15 mouse cellular contexts compared by ENCODE assay signal in genomic region chr17:35329714-35330113, GRCm38 (mm10). TPM values are rescaled to one million over a fixed set of nuclear protein-coding genes. Genes with fewer than 3 reads are reported as not detected.
A peak's percentile ranks its signal among the peaks of the same experiment; 100 is the strongest.
DNase-seq lines count a peak whose midpoint lies in the region; ATAC-seq and TF ChIP-seq lines count a peak whose summit lies in the region.
"Not testable (repeated sequence)": the region's sequence is repeated elsewhere in the genome, so short reads cannot be mapped to it uniquely, and the experiment has no call there.
"Had no signal": no experiment of that assay in that cellular context is flagged by ENCODE, and none has a peak within 500 bp of the region (broad histone marks: within the 10 kb centered on the region; RNA-seq: fewer than 3 reads in every experiment).

No protein-coding gene starts in this region.

- TF ChIP-seq POLR2A in heart, adult 2 months (IDR thresholded peaks at IDR 0.05; ENCODE audit: insufficient read depth, low read depth, low read length); liver, adult 2 months (IDR thresholded peaks at IDR 0.05; ENCODE audit: extremely low read depth, insufficient read depth, low read length): not testable (repeated sequence)

- not testable (repeated sequence) for H3K4me1 ChIP-seq in heart, adult 2 months (ENCODE audit: control insufficient read depth, insufficient read depth, low read length); intestine, postnatal 0 days (replicated peaks; ENCODE audit: control insufficient read depth, insufficient read depth, low read length); liver, adult 2 months (ENCODE audit: control insufficient read depth, insufficient read depth, low read length)

- not testable (repeated sequence) for TF ChIP-seq EP300 in heart, adult 2 months (IDR thresholded peaks at IDR 0.05; ENCODE audit: insufficient read depth, low read depth, low read length)

- H3K79me2 ChIP-seq in heart, adult 2 months (replicated peaks; ENCODE audit: control insufficient read depth, insufficient read depth, low read length); liver, adult 2 months (ENCODE audit: control insufficient read depth, insufficient read depth, low read length): not testable (repeated sequence)

- not testable (repeated sequence) for H3K4me3 ChIP-seq in heart, adult 2 months; intestine, postnatal 0 days (ENCODE audit: low read depth, low read length); liver, adult 2 months (ENCODE audit: insufficient read depth, low read depth, low read length)

- H3K36me3 ChIP-seq in heart, adult 2 months (ENCODE audit: control insufficient read depth, insufficient read depth, low read length); intestine, postnatal 0 days (ENCODE audit: control insufficient read depth, insufficient read depth); liver, adult 2 months (ENCODE audit: control insufficient read depth, insufficient read depth, low read length): not testable (repeated sequence)

- intact Hi-C loops in heart, adult 2 months (cut with DNase I) = not testable (repeated sequence)

- H3K4me2 ChIP-seq in intestine, postnatal 0 days (replicated peaks; ENCODE audit: low read depth) = not testable (repeated sequence)

- TF ChIP-seq CTCF in heart, adult 2 months (IDR thresholded peaks at IDR 0.05) = 0 out of 2 replicates have a peak, but pooled peaks have one; percentile 22
- TF ChIP-seq CTCF in intestine, postnatal 0 days (IDR thresholded peaks at IDR 0.05; ENCODE audit: low read depth) = peak; percentile 67
- 0 out of 2 replicates have a peak, but pooled peaks have one; percentile 9 for TF ChIP-seq CTCF in liver, adult 2 months (IDR thresholded peaks at IDR 0.05; ENCODE audit: low read depth, low read length)

- H3K27ac ChIP-seq in heart, adult 2 months; intestine, postnatal 0 days (ENCODE audit: low read depth, low read length); liver, adult 2 months (replicated peaks; ENCODE audit: insufficient read depth, low read depth, low read length): not testable (repeated sequence)

- WGBS in heart, adult 2 months = 53% methylated on average over 3 of the region's 3 CpGs
- 59% methylated on average over 2 of the region's 3 CpGs for WGBS in intestine, postnatal 0 days
- WGBS in liver, adult 2 months = 32% methylated on average over 3 of the region's 3 CpGs

- H3K27me3 ChIP-seq in heart, adult 2 months (ENCODE audit: control insufficient read depth, insufficient read depth, low read length); intestine, postnatal 0 days (replicated peaks; ENCODE audit: control insufficient read depth, insufficient read depth, low read length); liver, adult 2 months (ENCODE audit: control insufficient read depth, insufficient read depth, low read length): not testable (repeated sequence)

- not testable (repeated sequence) for H3K9me3 ChIP-seq in intestine, postnatal 0 days (ENCODE audit: control insufficient read depth)

- ATAC-seq in intestine, postnatal 0 days = not testable (repeated sequence)

- not testable (repeated sequence) for H3K9ac ChIP-seq in heart, adult 2 months (ENCODE audit: low read depth, low read length); intestine, postnatal 0 days (ENCODE audit: low read depth, low read length); liver, adult 2 months (ENCODE audit: low read depth, low read length)

- peak; percentile 18 for DNase-seq in A20 (ENCODE audit: low read depth, low spot score)
- not testable (repeated sequence) for DNase-seq in heart, adult 2 months
- DNase-seq in liver, adult 2 months (ENCODE audit: extremely low read depth, low read depth, low spot score) = peak; percentile 77
- DNase-seq in lung, postnatal 36 days = peak; percentile 3

RNA-seq across cellular contexts. Expression of gene H2-Q1, which starts 9.5 kb away (rescaled TPM):
- total RNA-seq in heart, adult 2 months (2021) = 1 to 10 TPM; 1.5 TPM
- polyA plus RNA-seq in heart, adult 2 months (2012; rRNA removed) = not detected in 2 replicates
- polyA plus RNA-seq in intestine, postnatal 0 days (2015; fragmentation: Nextera tagmentation; extraction: Ambion mirVana) = 56.2 and 60.6 TPM in 2 replicates
- total RNA-seq in liver, adult 2 months (2014; rRNA removed) = 9.1 and 11.1 TPM in 2 replicates
- 4.4 and 5.5 TPM in 2 replicates for polyA plus RNA-seq in liver, adult 2 months (2012; rRNA removed)
- total RNA-seq: ES-E14 had no signal
- polyA plus RNA-seq: embryonic facial prominence, embryonic 11.5 days; embryonic facial prominence, embryonic 13.5 days; embryonic facial prominence, embryonic 15.5 days; erythroblast, embryonic 14.5 days; forebrain, embryonic 10.5 days; forebrain, embryonic 12.5 days; forebrain, embryonic 14.5 days had no signal

RNA-seq across cellular contexts. Expression of gene H2-Q2, which starts 12.3 kb away (rescaled TPM):
- total RNA-seq in heart, adult 2 months (2021) = 1 to 10 TPM; 1.1 TPM
- polyA plus RNA-seq in heart, adult 2 months (2012; rRNA removed) = 0.12 and 0.31 TPM in 2 replicates
- 693 and 712 TPM in 2 replicates for polyA plus RNA-seq in intestine, postnatal 0 days (2015; fragmentation: Nextera tagmentation; extraction: Ambion mirVana)
- total RNA-seq in liver, adult 2 months (2014; rRNA removed) = 0.81 and 1.2 TPM in 2 replicates
- polyA plus RNA-seq in liver, adult 2 months (2012; rRNA removed) = 0.37 and 0.75 TPM in 2 replicates
- total RNA-seq: common myeloid progenitor, adult 5-6 weeks had no signal
- polyA plus RNA-seq: adrenal gland, adult 2 months; embryonic facial prominence, embryonic 13.5 days; erythroblast, embryonic 14.5 days; forebrain, embryonic 12.5 days had no signal

RNA-seq across cellular contexts. Expression of gene H2-Q4, which starts 49.7 kb away (rescaled TPM):
- total RNA-seq in heart, adult 2 months (2021) = 10 to 100 TPM; 12.2 to 18.8 TPM
- 35.0 and 48.6 TPM in 2 replicates for polyA plus RNA-seq in heart, adult 2 months (2012; rRNA removed)
- 11.9 and 14.0 TPM in 2 replicates for polyA plus RNA-seq in intestine, postnatal 0 days (2015; fragmentation: Nextera tagmentation; extraction: Ambion mirVana)
- 31.5 and 32.7 TPM in 2 replicates for total RNA-seq in liver, adult 2 months (2014; rRNA removed)
- polyA plus RNA-seq in liver, adult 2 months (2012; rRNA removed) = 36.2 and 61.8 TPM in 2 replicates

Comparison
In these comparisons a context has a peak if more than half of its experiments do, and no peak if none do; other contexts are left out.
1. CTCF ChIP-seq: peak in every context shown above with its lines; median percentile 67 in intestine, postnatal 0 days; 22 in heart, adult 2 months; 9 in liver, adult 2 months.
2. RNA of gene H2-Q2, which starts 12.3 kb away (polyA plus RNA-seq): 693 to 712 TPM in intestine, postnatal 0 days; 0.37 to 0.75 TPM in liver, adult 2 months and 0.12 to 0.31 TPM in heart, adult 2 months; every median in the first group is over 100 times any median in the second.